Mouse (Mus musculus) kidney, postnatal 10 days (tissue): ENCODE results near the gene Gm10912.
"Not testable (repeated sequence)": the region's sequence is repeated elsewhere in the genome, so short reads cannot be mapped to it uniquely, and the experiment has no call there.

Experiments
- DNase-seq: peaks from one replicate; pipeline ENCODE4 v3.0.0; 2021; ENCODE audit warnings: mixed read lengths

The Gm10912 gene

GRCm38 (mm10) chr2:104068450-104068849 is 2.8 kb downstream of the Gm10912 start, which contains the start of gene Gm10799:
TSS of gene Gm10799 (minus strand) at chr2:104068550.
- DNase-seq: not testable (repeated sequence)

GRCm38 (mm10) chr2:104069704-104070185 is 4.1 kb downstream of the Gm10912 start, which contains the start of gene Cd59b:
TSS of gene Cd59b (plus strand) at chr2:104069849.
- peak; percentile 75 for DNase-seq

- not testable (repeated sequence) for DNase-seq
Measured at GRCm38 (mm10) chr2:104078285-104078684, 12.7 kb downstream of the Gm10912 start.

GRCm38 (mm10) chr2:104081436-104082050 is 15.9 kb downstream of the Gm10912 start:
- DNase-seq: not testable (repeated sequence)

GRCm38 (mm10) chr2:104082474-104082873 is 16.8 kb downstream of the Gm10912 start:
- no peak for DNase-seq

- DNase-seq: not testable (repeated sequence)
Measured at GRCm38 (mm10) chr2:104084027-104084426, 18.4 kb downstream of the Gm10912 start.

- not testable (repeated sequence) for DNase-seq
Measured at GRCm38 (mm10) chr2:104087562-104087961, 21.9 kb downstream of the Gm10912 start.

GRCm38 (mm10) chr2:104093305-104093704 is 27.7 kb downstream of the Gm10912 start:
- no peak for DNase-seq

- DNase-seq: peak; percentile 93
Measured at GRCm38 (mm10) chr2:104095741-104096213, 30.2 kb downstream of the Gm10912 start, which contains the start of gene Cd59a. TSS of gene Cd59a (plus strand) at chr2:104095801.

- DNase-seq: peak; percentile 32
Measured at GRCm38 (mm10) chr2:104096256-104096655, 30.6 kb downstream of the Gm10912 start.

GRCm38 (mm10) chr2:104096796-104097195 is 31.2 kb downstream of the Gm10912 start:
- not testable (repeated sequence) for DNase-seq

- not testable (repeated sequence) for DNase-seq
Measured at GRCm38 (mm10) chr2:104097396-104097795, 31.8 kb downstream of the Gm10912 start.

GRCm38 (mm10) chr2:104098529-104099230 is 33.1 kb downstream of the Gm10912 start:
- DNase-seq: no peak

GRCm38 (mm10) chr2:104099231-104099585 is 33.6 kb downstream of the Gm10912 start:
- no peak for DNase-seq

- DNase-seq: no peak
Measured at GRCm38 (mm10) chr2:104099946-104100345, 34.3 kb downstream of the Gm10912 start.

- DNase-seq: no peak
Measured at GRCm38 (mm10) chr2:104104800-104105199, 39.2 kb downstream of the Gm10912 start.

- DNase-seq: not testable (repeated sequence)
Measured at GRCm38 (mm10) chr2:104109021-104109420, 43.4 kb downstream of the Gm10912 start.

GRCm38 (mm10) chr2:104109528-104109927 is 43.9 kb downstream of the Gm10912 start:
- DNase-seq: no peak

- DNase-seq: no peak
Measured at GRCm38 (mm10) chr2:104110031-104110430, 44.4 kb downstream of the Gm10912 start.

GRCm38 (mm10) chr2:104111170-104111797 is 45.7 kb downstream of the Gm10912 start:
- DNase-seq: not testable (repeated sequence)

- not testable (repeated sequence) for DNase-seq
Measured at GRCm38 (mm10) chr2:104113563-104113962, 47.9 kb downstream of the Gm10912 start.

- DNase-seq: no peak
Measured at GRCm38 (mm10) chr2:104114898-104115297, 49.3 kb downstream of the Gm10912 start.
